Mouse (Mus musculus): Measurements from ENCODE around the gene Noto. TPM values are rescaled to one million over a fixed set of nuclear protein-coding genes. Genes with fewer than 3 reads are reported as not detected.

The Noto gene
- polyA plus RNA-seq, 1 experiment from 2014 or later = not detected

DNA sequence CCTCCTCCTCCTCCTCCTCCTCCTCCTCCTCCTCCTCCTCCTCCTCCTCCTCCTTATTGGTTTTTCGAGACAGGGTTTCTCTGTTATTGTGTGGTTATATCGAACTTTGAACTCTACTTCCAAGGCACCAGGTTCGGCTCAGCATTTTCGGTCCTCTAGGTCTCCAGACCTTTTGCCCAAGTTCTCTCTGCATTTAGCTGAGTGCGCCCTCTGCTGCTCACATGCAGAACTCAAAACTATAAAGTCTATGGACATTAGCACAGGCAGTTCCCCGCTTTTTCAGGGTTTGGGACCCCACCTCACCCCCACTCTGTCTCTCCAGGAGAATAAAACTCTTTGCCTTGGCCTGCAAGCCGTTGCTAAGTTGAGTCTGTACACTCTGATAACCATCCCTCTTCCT is 31.9 kb upstream of the Noto start:
- no peak for ATAC-seq (ENCODE audit: low FRiP score, low read depth)
- Histone ChIP-seq H3K4me3 (no peak overlapping the region), H3K4me2 (replicated peaks) (no peak overlapping the region), H3K27me3 (peaks cover 8% of the 10 kb centered on the region), H3K4me1 (no peaks in the 10 kb centered on the region), H3K9ac (replicated peaks) (no peak overlapping the region), H3K27ac (replicated peaks) (no peak overlapping the region), H3K9me3 (no peaks in the 10 kb centered on the region), H3K36me3 (no peaks in the 10 kb centered on the region)
- WGBS = 29% methylated on average over 6 of the region's 7 CpGs

DNA sequence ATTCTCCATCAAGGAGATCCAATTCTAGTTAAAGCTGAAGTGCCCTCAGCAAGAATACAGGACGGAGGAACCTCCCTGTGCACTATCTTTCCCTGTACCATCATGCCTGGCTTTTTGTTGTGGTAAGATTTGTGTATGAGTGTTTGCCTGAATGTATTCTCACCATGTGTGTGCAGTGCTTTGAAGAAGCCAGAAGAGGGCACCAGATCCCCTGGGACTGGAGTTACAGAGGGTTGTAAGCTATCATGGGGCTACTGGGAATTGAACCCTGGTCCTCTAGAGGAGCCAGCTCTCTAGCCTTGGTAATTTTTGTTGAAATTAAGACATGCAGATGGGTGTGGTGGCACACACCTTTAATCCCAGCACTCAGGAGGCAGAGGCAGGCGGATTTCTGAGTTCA is 28.3 kb upstream of the Noto start:
- Histone ChIP-seq H3K4me3 (no peak overlapping the region), H3K36me3 (no peaks in the 10 kb centered on the region), H3K4me2 (replicated peaks) (no peak overlapping the region), H3K9me3 (no peaks in the 10 kb centered on the region), H3K27ac (replicated peaks) (no peak overlapping the region), H3K27me3 (no peaks in the 10 kb centered on the region), H3K4me1 (no peaks in the 10 kb centered on the region; the same call in 1 of the 2 replicates), H3K9ac (replicated peaks) (no peak overlapping the region)
- WGBS = 85% methylated on average over 2 of the region's 2 CpGs
- no peak for ATAC-seq (ENCODE audit: low FRiP score, low read depth)

DNA sequence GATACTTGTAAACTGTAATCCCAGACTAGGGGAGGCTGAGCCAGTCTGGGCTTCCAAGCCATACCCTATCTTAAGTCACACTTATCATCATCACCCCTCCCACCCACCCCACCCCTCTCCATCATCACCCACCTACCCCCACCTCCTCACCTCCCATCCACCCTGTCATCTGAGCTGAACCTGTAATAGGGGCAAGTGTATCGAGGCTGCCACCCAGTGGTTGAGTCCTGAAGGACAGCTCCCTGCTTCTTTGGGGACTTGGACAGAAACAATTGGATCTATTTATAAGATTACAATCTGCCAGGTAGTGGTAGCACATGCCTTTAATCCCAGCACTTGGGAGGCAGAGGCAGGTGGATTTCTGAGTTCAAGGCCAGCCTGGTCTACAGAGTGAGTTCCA is 26.5 kb upstream of the Noto start:
- no peaks in the 10 kb centered on the region for H3K36me3 ChIP-seq
- WGBS = 15% methylated on average over 1 of the region's 1 CpGs
- no peaks in the 10 kb centered on the region for H3K9me3 ChIP-seq
- no peak overlapping the region for H3K4me2 ChIP-seq (replicated peaks)
- no peak overlapping the region for H3K4me3 ChIP-seq
- no peaks in the 10 kb centered on the region; the same call in 1 of the 2 replicates for H3K4me1 ChIP-seq
- no peak overlapping the region for H3K27ac ChIP-seq (replicated peaks)
- no peak for ATAC-seq (ENCODE audit: low FRiP score, low read depth)
- H3K27me3 ChIP-seq = no peaks in the 10 kb centered on the region
- no peak overlapping the region for H3K9ac ChIP-seq (replicated peaks)

DNA sequence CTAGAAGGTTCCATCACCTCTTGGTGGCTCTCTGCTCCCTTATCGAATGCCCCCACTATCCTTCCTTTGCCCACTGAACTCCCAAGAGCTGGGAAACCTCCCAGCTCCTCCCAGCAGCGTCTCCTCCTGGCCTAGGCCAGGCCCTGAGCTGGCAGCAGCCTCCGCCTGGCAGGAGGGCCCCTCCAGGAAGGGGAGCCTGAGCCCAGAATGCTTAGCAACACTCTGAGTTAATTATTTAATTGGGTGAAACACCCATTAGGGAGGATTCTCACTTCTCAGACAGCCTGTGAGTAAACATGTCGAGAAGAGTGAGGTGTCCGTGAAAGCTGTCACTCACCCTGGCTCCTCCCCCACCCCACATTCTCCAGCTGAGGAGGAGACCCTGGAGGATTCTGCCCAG is 24.0 kb upstream of the Noto start:
- H3K9ac ChIP-seq (replicated peaks) = no peak overlapping the region
- peaks cover 5% of the 10 kb centered on the region for H3K4me1 ChIP-seq
- no peak for ATAC-seq (ENCODE audit: low FRiP score, low read depth)
- no peak overlapping the region for H3K4me2 ChIP-seq (replicated peaks)
- no peak overlapping the region for H3K27ac ChIP-seq (replicated peaks)
- H3K27me3 ChIP-seq = no peaks in the 10 kb centered on the region
- H3K9me3 ChIP-seq = no peaks in the 10 kb centered on the region
- H3K4me3 ChIP-seq = no peak overlapping the region
- no peaks in the 10 kb centered on the region for H3K36me3 ChIP-seq
- 39% methylated on average over 5 of the region's 5 CpGs for WGBS

DNA sequence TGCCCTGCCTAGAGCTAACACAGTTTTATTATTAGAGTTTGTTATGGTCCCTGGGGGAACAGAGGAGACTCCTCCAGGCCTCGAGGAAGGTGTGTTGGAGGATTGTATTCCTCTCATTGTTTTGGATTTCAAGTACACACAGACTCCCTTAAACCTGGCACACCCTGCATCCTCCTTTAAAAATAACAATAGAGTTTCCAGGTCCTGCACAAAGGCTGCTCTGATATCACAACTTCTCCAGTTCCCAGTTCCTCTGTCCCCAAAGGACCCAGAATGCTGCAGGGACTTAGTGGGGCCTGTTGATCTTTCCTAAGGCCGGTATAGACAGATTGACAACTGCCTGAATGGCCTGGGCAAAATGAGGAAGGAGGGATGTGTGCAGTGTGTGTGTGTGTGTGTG is 21.1 kb upstream of the Noto start:
- no peak overlapping the region for H3K4me3 ChIP-seq
- no peak for ATAC-seq (ENCODE audit: low FRiP score, low read depth)
- H3K9ac ChIP-seq (replicated peaks) = no peak overlapping the region
- H3K27ac ChIP-seq (replicated peaks) = peak overlapping the region; percentile 54
- WGBS = 43% methylated on average over 2 of the region's 2 CpGs
- H3K27me3 ChIP-seq = peaks cover 10% of the 10 kb centered on the region
- no peaks in the 10 kb centered on the region for H3K9me3 ChIP-seq
- H3K4me2 ChIP-seq (replicated peaks) = no peak overlapping the region
- peaks cover 5% of the 10 kb centered on the region for H3K4me1 ChIP-seq
- no peaks in the 10 kb centered on the region for H3K36me3 ChIP-seq

DNA sequence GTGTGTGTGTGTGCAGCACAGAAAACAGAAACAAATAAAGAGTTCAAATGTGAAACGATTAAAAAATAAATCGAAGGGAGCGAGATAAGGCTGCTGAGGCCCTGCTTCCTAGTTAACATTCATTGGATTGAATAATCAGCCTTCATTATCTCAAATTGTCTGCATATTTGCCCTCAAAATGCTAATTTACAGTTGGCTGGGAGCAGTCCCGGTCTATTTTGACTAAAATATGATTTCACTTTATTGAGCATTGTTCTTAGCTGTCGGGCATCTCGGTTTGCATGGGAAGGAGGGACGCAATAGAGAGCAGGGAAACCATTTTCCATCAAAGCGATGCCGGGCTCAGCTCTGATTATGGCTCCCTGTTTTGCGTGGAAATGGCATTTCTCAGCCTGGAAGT is 20.6 kb upstream of the Noto start:
- Histone ChIP-seq H3K4me2 (replicated peaks) (no peak overlapping the region), H3K4me3 (no peak overlapping the region), H3K9ac (replicated peaks) (no peak overlapping the region), H3K27ac (replicated peaks) (peak overlapping the region; percentile 54), H3K4me1 (peaks cover 5% of the 10 kb centered on the region), H3K36me3 (no peaks in the 10 kb centered on the region), H3K9me3 (no peaks in the 10 kb centered on the region), H3K27me3 (peaks cover 15% of the 10 kb centered on the region)
- WGBS = 75% methylated on average over 10 of the region's 10 CpGs
- no peak for ATAC-seq (ENCODE audit: low FRiP score, low read depth)

DNA sequence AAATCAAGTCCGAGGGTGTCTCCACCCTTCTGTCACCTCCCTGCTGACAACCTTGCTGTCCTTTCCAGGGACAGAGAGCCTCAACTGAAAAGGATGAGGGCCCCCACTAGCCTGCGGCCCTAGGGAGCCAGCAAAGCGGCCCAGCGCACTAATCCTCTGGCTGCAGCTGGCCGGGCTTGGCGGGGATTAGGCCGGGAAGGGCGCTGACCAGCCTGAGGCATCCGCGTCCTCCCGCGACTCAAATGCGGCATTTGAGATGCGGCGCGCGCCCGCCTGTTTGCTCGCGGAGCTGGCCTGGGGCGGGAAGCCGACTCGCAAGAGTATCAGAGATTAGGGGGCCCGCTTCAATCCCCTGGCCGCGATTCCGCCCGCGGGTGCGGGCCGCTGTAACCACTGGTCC is 14.7 kb upstream of the Noto start:
- 1% methylated on average over 31 of the region's 31 CpGs for WGBS
- Histone ChIP-seq H3K9ac (replicated peaks) (peak overlapping the region; percentile 8; the same call in 1 of the 2 replicates), H3K4me1 (peaks cover 16% of the 10 kb centered on the region), H3K27ac (replicated peaks) (no peak overlapping the region), H3K27me3 (peaks cover 41% of the 10 kb centered on the region), H3K36me3 (no peaks in the 10 kb centered on the region), H3K9me3 (no peaks in the 10 kb centered on the region), H3K4me3 (peak overlapping the region; percentile 35), H3K4me2 (replicated peaks) (peak overlapping the region; percentile 59)
- peak; percentile 73 for ATAC-seq (ENCODE audit: low FRiP score, low read depth)

DNA sequence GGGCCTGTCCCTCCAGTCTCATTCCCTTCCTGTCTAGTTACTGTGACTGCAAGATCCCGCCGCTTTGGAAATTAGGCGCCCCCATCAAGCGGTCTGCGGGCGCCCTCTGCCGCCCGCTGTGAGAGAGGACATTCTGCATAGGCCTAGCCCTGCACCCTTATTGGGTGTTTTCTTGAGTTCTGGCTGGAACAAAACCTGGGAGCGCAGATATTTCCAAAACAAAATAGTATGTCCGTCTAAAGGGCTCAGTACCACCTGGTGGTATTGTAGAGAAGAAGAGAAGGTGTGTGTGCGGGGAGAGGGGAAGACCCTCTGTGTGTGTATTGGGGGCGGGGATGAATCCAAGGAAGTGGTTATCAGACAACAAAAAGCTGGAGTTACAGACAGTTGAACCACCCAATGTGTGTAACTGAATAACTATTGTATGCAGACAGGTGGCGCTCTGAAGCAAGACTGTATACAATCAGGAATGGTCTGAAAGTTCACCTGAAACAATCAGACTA is 12.9 kb upstream of the Noto start:
- 9% methylated on average over 13 of the region's 13 CpGs for WGBS
- Histone ChIP-seq H3K4me2 (replicated peaks) (no peak overlapping the region), H3K27me3 (peaks cover 41% of the 10 kb centered on the region), H3K9ac (replicated peaks) (no peak overlapping the region), H3K9me3 (no peaks in the 10 kb centered on the region), H3K36me3 (no peaks in the 10 kb centered on the region), H3K4me3 (no peak overlapping the region), H3K4me1 (peaks cover 16% of the 10 kb centered on the region), H3K27ac (replicated peaks) (no peak overlapping the region)
- peak; percentile 81 for ATAC-seq (ENCODE audit: low FRiP score, low read depth)

DNA sequence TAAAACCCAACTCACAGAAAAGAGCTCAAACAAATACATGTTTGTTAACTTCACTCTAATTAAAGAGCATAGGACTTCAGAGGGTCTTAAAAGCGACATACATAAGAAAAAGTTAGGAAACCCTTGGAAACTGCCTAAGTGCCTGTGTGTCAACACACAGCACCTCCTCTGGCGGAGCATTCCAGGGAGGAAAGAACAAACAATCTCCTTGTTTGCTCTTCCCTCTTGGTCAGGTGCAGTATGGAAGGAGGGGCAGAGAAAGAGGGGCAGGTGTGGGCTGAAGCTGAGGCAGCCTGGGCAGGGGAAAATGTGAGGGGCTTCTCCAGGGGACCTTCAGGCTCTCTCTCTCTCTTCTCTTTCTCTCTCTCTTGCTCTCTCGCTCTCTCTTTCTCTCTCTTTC is 7.9 kb upstream of the Noto start:
- 64% methylated on average over 3 of the region's 3 CpGs for WGBS
- Histone ChIP-seq H3K4me3 (no peak overlapping the region), H3K36me3 (no peaks in the 10 kb centered on the region), H3K27ac (replicated peaks) (no peak overlapping the region), H3K9ac (replicated peaks) (no peak overlapping the region), H3K4me2 (replicated peaks) (no peak overlapping the region), H3K27me3 (no peaks in the 10 kb centered on the region), H3K4me1 (no peaks in the 10 kb centered on the region), H3K9me3 (no peaks in the 10 kb centered on the region)
- no peak for ATAC-seq (ENCODE audit: low FRiP score, low read depth)

DNA sequence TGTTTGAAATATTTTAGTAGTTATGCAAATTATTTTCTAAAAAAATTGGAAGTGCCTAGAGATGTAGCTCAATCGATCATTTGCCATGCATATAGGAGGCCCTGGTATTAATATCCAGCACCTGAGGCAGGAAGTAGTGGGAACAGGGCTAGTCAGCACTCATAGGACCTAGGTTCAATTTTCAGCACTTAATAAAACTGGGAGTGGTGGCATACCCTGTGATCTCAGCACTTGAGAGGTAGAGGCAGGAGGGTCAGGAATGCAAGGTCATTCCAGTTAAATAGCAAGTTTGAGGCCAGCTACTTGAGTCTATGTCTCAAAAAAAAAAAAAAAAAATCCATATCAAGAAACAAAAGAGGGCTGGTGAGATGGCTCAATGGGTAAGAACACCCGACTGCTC is 4.5 kb upstream of the Noto start:
- Histone ChIP-seq H3K27ac (replicated peaks) (no peak overlapping the region), H3K36me3 (no peaks in the 10 kb centered on the region), H3K27me3 (peaks cover 15% of the 10 kb centered on the region), H3K4me1 (peaks cover 7% of the 10 kb centered on the region; the same call in 1 of the 2 replicates), H3K4me2 (replicated peaks) (no peak overlapping the region), H3K9me3 (no peaks in the 10 kb centered on the region), H3K4me3 (no peak overlapping the region), H3K9ac (replicated peaks) (no peak overlapping the region)
- WGBS = 90% methylated on average over 2 of the region's 2 CpGs
- ATAC-seq (ENCODE audit: low FRiP score, low read depth) = no peak

DNA sequence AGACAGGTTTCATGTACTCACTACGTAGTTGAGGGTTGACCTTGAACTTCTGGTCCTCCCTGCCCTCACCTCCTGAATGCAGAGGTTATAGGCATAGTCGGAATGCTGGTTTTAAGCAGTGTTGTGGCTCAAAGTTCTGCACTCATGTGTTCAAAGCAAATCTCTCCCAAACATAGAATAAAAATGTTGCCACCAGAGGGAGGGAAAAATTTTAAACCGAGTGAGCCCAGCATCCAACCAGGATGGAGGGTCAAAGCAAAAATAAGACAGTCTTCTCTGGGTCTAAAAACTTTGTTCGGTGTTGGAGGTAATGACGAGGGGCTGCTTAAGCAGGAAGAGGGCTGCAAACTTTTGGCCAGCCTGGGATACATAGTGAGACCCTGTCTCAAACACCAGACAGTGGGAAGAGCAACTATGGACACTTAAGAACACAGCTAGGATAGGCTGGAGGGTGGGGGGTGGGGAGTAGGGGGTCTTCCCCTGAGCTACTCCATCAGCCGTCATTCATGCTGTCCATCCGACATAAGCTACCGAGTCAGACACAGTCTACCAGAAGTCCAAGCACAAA is 7.7 kb downstream of the Noto start:
- peak; percentile 82; the same call in 1 of the 2 replicates for ATAC-seq (ENCODE audit: low FRiP score, low read depth)
- 44% methylated on average over 8 of the region's 8 CpGs for WGBS
- Histone ChIP-seq H3K27ac (replicated peaks) (no peak overlapping the region), H3K4me1 (0 out of 2 replicates have a peak, but pooled peaks cover 9% of the 10 kb centered on the region), H3K4me3 (peak overlapping the region; percentile 89), H3K4me2 (replicated peaks) (peak overlapping the region; percentile 90), H3K9ac (replicated peaks) (peak overlapping the region; percentile 76), H3K9me3 (no peaks in the 10 kb centered on the region), H3K36me3 (no peaks in the 10 kb centered on the region), H3K27me3 (peaks cover 4% of the 10 kb centered on the region; the same call in 1 of the 2 replicates)

DNA sequence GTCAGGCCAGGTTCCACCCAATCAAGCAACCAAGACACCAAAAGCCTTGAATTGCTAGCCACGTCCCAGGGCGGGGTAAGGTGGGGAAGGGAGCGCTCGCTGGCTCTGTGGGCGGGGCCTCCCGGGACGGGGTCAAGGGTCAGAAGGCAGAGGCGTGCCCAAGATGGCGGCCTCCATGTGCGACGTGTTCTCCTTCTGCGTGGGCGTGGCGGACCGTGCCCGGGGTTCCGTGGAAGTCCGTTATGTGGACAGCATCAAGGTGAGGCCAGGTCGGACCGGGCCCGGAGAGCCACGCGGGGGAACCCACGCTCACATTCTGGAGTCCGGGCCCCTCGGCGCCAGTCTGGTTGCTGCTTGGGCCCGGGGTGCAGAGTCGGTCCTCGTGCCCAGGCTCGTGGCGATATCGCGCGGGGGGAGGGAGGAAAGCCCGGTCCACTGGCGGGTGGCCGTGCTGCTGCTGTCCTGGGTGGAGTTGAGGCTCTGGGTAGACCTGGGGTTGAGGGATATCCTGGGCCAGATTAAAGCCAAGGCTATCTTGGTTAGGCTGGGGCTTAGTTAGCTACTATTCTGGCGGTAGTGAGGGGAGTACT is 8.3 kb downstream of the Noto start, which contains the start of gene Smyd5:
Smyd5 (plus strand) TSS at position 148 of the 590 bp plus-strand sequence.
- Histone ChIP-seq H3K9me3 (no peaks in the 10 kb centered on the region), H3K27me3 (peaks cover 4% of the 10 kb centered on the region; the same call in 1 of the 2 replicates), H3K4me2 (replicated peaks) (peak within 1 kb of the TSS; percentile 90), H3K36me3 (no peaks in the 10 kb centered on the region), H3K27ac (replicated peaks) (no peak within 1 kb of the TSS; the same call in 1 of the 2 replicates), H3K4me3 (peak within 1 kb of the TSS; percentile 89), H3K4me1 (0 out of 2 replicates have a peak, but pooled peaks cover 9% of the 10 kb centered on the region), H3K9ac (replicated peaks) (peak within 1 kb of the TSS; percentile 76)
- WGBS = under 1% methylated on average over 39 of the region's 39 CpGs
- peak; percentile 83 for ATAC-seq (ENCODE audit: low FRiP score, low read depth)
